Mouse (Mus musculus): ENCODE results near the gene Psg23. TPM values are rescaled to one million over a fixed set of nuclear protein-coding genes. Genes with fewer than 3 reads are reported as not detected.
"Not testable (repeated sequence)": the region's sequence is repeated elsewhere in the genome, so short reads cannot be mapped to it uniquely, and the experiment has no call there.

Psg23 gene
- not detected for polyA plus RNA-seq (2021)

DNA sequence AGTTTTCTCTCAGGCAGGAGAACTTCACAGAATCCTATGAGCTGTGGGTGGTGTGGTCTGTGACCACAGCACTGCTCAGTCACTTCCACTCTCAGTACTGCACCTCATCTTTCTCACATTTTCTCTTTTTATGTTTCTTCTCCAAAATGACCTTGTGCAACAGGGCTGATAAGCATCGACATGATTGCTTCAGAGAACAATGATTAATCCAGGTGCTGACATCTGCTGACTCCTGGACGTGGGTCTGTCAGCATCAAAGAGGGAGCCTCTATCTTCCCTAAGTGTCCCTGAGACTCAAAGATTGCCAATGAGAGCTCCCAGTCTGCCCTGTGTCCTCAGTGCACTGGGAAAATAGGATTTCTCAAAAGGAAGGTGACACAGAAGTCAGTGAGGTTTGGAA is at the start of gene Psg23:
Gene Psg23, minus strand, starts transcription at position 101 of the 400 bp plus-strand sequence.
- POLR2A ChIA-PET, result not testable (repeated sequence)

GRCm38 (mm10) chr7:18656625-18657024 is 40.3 kb upstream of the Psg23 start, which contains the start of gene Psg21:
Gene Psg21, minus strand, starts transcription at chr7:18656725.
- ATAC-seq; CTCF ChIA-PET; in situ Hi-C loops (cut with MboI; ENCODE audit: low pct_unique_long_range_greater_than_20kb); H3K27me3 ChIP-seq; DNase-seq (ENCODE audit: low read depth, low spot score); POLR2A ChIA-PET: not testable (repeated sequence)

More for the DNA sequence above, at the start of gene Psg23:
- ATAC-seq; CTCF ChIA-PET; DNase-seq (ENCODE audit: low read depth, low spot score); in situ Hi-C loops (cut with MboI; ENCODE audit: low pct_unique_long_range_greater_than_20kb); H3K27me3 ChIP-seq: not testable (repeated sequence)

DNA sequence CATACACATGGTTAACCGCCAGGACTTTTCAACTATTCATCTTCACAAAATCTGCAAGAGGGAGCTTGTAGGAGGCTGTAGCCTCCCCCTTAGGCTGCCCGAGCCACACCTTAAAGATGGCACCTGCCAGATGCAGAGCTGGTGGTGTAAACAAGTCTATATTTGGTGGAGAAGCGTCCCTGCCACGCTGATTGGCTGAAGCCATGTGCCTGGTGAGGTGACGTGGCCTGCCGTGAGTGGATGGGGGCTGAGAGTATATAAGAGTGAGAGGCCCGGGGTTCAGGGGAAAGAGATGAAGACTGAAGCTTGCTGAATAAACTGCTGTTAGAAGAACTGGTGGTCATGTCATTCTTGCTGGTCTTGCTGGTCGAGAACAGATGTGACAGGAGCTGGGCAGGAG is 10.6 kb upstream of the Psg23 start:
- POLR2A ChIA-PET; H3K27me3 ChIP-seq; in situ Hi-C loops (cut with MboI; ENCODE audit: low pct_unique_long_range_greater_than_20kb); ATAC-seq; DNase-seq (ENCODE audit: low read depth, low spot score); CTCF ChIA-PET: not testable (repeated sequence)

DNA sequence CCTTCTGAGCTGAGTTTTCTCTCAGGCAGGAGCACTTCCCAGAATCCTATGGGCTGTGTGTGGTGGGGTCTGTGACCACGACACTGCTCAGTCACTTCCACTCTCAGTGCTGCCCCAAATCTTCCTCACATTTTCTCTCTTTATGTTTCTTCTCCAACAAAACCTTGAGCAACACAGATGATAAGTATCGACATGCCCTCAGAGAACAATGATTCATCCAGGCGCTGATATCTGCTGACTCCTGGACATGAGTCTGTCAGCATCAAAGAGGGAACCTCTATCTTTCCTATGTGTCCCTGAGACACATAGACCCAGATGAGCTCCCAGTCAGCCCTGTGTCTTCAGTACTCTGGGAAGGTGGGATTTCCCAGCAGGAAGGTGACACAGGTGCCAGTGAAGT is 49.1 kb downstream of the Psg23 start, which contains the start of gene Psg27:
Gene Psg27, minus strand, starts transcription at position 101 of the 400 bp plus-strand sequence.
- CTCF ChIA-PET, result no interaction called here
- DNase-seq (ENCODE audit: low read depth, low spot score) (no peak), ATAC-seq (no peak)
- in situ Hi-C loops (cut with MboI; ENCODE audit: low pct_unique_long_range_greater_than_20kb), result no loop called here
- TF ChIP-seq CTCF (IDR thresholded peaks at IDR 0.05), result no peak
- POLR2A ChIA-PET, result no interaction called here
- no peaks in the 10 kb centered on the region for H3K27me3 ChIP-seq

DNA sequence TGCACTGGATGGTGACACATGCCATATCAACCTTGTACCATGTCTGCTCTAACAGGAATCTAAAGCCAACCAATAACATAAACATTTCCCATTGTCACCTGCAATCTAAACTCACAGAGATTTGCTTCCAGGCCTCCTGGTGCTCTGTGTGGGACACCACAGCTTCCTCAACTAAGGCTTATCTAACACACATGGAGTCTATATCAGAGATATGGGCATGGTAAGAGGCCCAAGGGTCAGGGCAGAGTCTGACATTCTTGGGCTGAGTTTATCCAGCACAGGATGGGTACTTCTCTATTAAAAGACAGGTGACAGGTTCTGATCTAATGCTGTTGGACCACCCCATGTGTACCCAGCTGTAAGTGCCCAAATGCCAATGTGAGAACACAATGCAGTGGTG is 56.5 kb downstream of the Psg23 start:
- ATAC-seq (no peak), DNase-seq (ENCODE audit: low read depth, low spot score) (no peak)
- H3K27me3 ChIP-seq, result no peaks in the 10 kb centered on the region
- CTCF ChIA-PET, result no interaction called here
- in situ Hi-C loops (cut with MboI; ENCODE audit: low pct_unique_long_range_greater_than_20kb), result no loop called here
- TF ChIP-seq CTCF (IDR thresholded peaks at IDR 0.05), result no peak
- POLR2A ChIA-PET, result no interaction called here

Other genes starting within 250 kb of the Psg23 start
- not detected for gene Psg28, start 184.5 kb downstream of the Psg23 start, polyA plus RNA-seq (2021)
- gene Psg26, start 132.3 kb downstream of the Psg23 start, polyA plus RNA-seq (2021), result not detected
- gene Psg25, start 84.2 kb downstream of the Psg23 start, polyA plus RNA-seq (2021), result not detected
- gene Psg27, start 49.2 kb downstream of the Psg23 start, polyA plus RNA-seq (2021), result not detected
- not detected for gene Psg21, start 40.2 kb upstream of the Psg23 start, polyA plus RNA-seq (2021)
- not detected for gene Psg20, start 69.7 kb upstream of the Psg23 start, polyA plus RNA-seq (2021)
- gene Psg22, start 101.6 kb upstream of the Psg23 start, polyA plus RNA-seq (2021), result not detected
- not detected for gene Psg19, start 182.0 kb upstream of the Psg23 start, polyA plus RNA-seq (2021)
- gene Psg17, start 205.1 kb upstream of the Psg23 start, polyA plus RNA-seq (2021), result not detected
- gene Mill2, start 223.5 kb upstream of the Psg23 start, polyA plus RNA-seq (2021), result 0.03 TPM

All from Patski (cell line).